Mouse (Mus musculus) limb, embryonic 11.5 days (tissue): Measurements from ENCODE around the gene Psg22. TPM values are rescaled to one million over a fixed set of nuclear protein-coding genes. Genes with fewer than 3 reads are reported as not detected.
"Not testable (repeated sequence)": the region's sequence is repeated elsewhere in the genome, so short reads cannot be mapped to it uniquely, and the experiment has no call there.

Experiments used
- ATAC-seq: fragments of 200-750 bp; cut with Nextera tagmentation; 2 replicates; pipeline ENCODE4 v1.8.0; 2017; ENCODE audit warnings: low read depth; ENCODE audit not compliant: insufficient number of reproducible peaks, low FRiP score, low TSS enrichment
- DNase-seq: peaks from one replicate; pipeline ENCODE4 v3.0.0-alpha.2; 2015; ENCODE audit warnings: low spot score
- H3K27ac ChIP-seq: fragments of 300-500 bp; sonication (generic); replicated peaks from 2 replicates; pipeline ENCODE4 v1.5.1; 2014; ENCODE audit warnings: low read depth, mild to moderate bottlenecking, low read length
- H3K27me3 ChIP-seq: fragments of 300-500 bp; sonication (generic); 2 replicates; pipeline ENCODE4 v1.6.1; 2014; ENCODE audit warnings: mild to moderate bottlenecking, low read length, mixed read lengths; ENCODE audit not compliant: control insufficient read depth, insufficient read depth
- H3K36me3 ChIP-seq: fragments of 300-500 bp; sonication (generic); 2 replicates; pipeline ENCODE4 v1.6.1; 2014; ENCODE audit warnings: mild to moderate bottlenecking, low read length, moderate library complexity, mixed read lengths; ENCODE audit not compliant: control insufficient read depth, insufficient read depth
- H3K4me1 ChIP-seq: fragments of 300-500 bp; sonication (generic); 2 replicates; pipeline ENCODE4 v1.6.1; 2014; ENCODE audit warnings: low read length, mixed read lengths; ENCODE audit not compliant: control insufficient read depth, insufficient read depth
- H3K4me2 ChIP-seq: fragments of 300-500 bp; sonication (generic); 2 replicates; pipeline ENCODE4 v1.6.1; 2014; ENCODE audit warnings: low read depth, mild to moderate bottlenecking, moderate library complexity; ENCODE audit not compliant: severe bottlenecking
- H3K4me3 ChIP-seq: fragments of 300-500 bp; sonication (generic); 2 replicates; pipeline ENCODE4 v1.5.1; 2014; ENCODE audit warnings: low read depth, low read length
- H3K9ac ChIP-seq: fragments of 300-500 bp; sonication (generic); 2 replicates; pipeline ENCODE4 v1.6.1; 2014; ENCODE audit warnings: mild to moderate bottlenecking, low read length
- H3K9me3 ChIP-seq: fragments of 300-500 bp; sonication (generic); 2 replicates; pipeline ENCODE4 v1.6.1; 2016; ENCODE audit warnings: low read length; ENCODE audit not compliant: control insufficient read depth
- WGBS: fragments of 180-500 bp; shearing (Covaris S2); extraction: QIAGEN DNeasy Blood & Tissue Kit; methylation state at CpG from one replicate; pipeline ENCODE4 v1.1.7; 2014; 5-methylcytosine and 5-hydroxymethylcytosine counted together
- polyA plus RNA-seq: library from polyadenylated mRNA; unstranded; fragments of >200 nt; fragmentation: Nextera tagmentation; extraction: Ambion mirVana; gene quantifications from 2 replicates; pipeline ENCODE4 v1.2.1, GENCODE M21; 2014

Psg22 gene
- polyA plus RNA-seq, 1 experiment from 2014 or later, result not detected

- not testable (repeated sequence) for ATAC-seq, H3K4me2 ChIP-seq, H3K9me3 ChIP-seq, H3K36me3 ChIP-seq, H3K27ac ChIP-seq, H3K9ac ChIP-seq, H3K27me3 ChIP-seq, H3K4me3 ChIP-seq, DNase-seq, H3K4me1 ChIP-seq
- no CpG with 5 or more reads among the region's 2 CpGs for WGBS
Measured at GRCm38 (mm10) chr7:18762885-18763284, 45.0 kb downstream of the Psg22 start.

Other genes with a start within 250 kb of the Psg22 start
- gene Psg26, start 233.9 kb upstream of the Psg22 start, polyA plus RNA-seq, result not detected in 2 replicates
- gene Psg25, start 185.8 kb upstream of the Psg22 start, polyA plus RNA-seq, result not detected in 2 replicates
- gene Psg27, start 150.8 kb upstream of the Psg22 start, polyA plus RNA-seq, result not detected in 2 replicates
- gene Psg23, start 101.6 kb upstream of the Psg22 start, polyA plus RNA-seq, result not detected in 2 replicates
- not detected in 2 replicates for gene Psg21, start 61.4 kb upstream of the Psg22 start, polyA plus RNA-seq
- not detected in 2 replicates for gene Psg20, start 31.9 kb upstream of the Psg22 start, polyA plus RNA-seq
- gene Psg19, start 80.4 kb downstream of the Psg22 start, polyA plus RNA-seq, result not detected in 2 replicates
- gene Psg17, start 103.5 kb downstream of the Psg22 start, polyA plus RNA-seq, result not detected in 2 replicates
- not detected in 2 replicates for gene Mill2, start 121.9 kb downstream of the Psg22 start, polyA plus RNA-seq
- gene Pglyrp1, start 153.2 kb downstream of the Psg22 start, polyA plus RNA-seq, result 0.38 and 0.45 TPM in 2 replicates
- gene Ccdc61, start 192.3 kb downstream of the Psg22 start, polyA plus RNA-seq, result 22.5 and 23.4 TPM in 2 replicates
- gene Nova2, start 207.8 kb downstream of the Psg22 start, polyA plus RNA-seq, result 0.29 and 0.33 TPM in 2 replicates